Mouse (Mus musculus) thymus, postnatal 0 days (tissue): ENCODE measurements at regions not wholly inside any gene's neighbourhood (a gene's known extent, or its start where the extent isn't known, plus 50 kb on each side); places are given as distances from the start of the nearest gene placed in this dataset.

Experiments
- DNase-seq: peaks from one replicate; pipeline ENCODE4 v3.0.0-alpha.2; 2015; ENCODE audit warnings: low spot score

GRCm38 (mm10) chr15:36380461-36381227 is 626.9 kb downstream of the Zfp706 start:
- no peak for DNase-seq

GRCm38 (mm10) chr15:36378640-36379039 is 628.9 kb downstream of the Zfp706 start:
- no peak for DNase-seq

GRCm38 (mm10) chr15:36376551-36376950 is 631.0 kb downstream of the Zfp706 start:
- no peak for DNase-seq

- no peak for DNase-seq
Measured at GRCm38 (mm10) chr15:36375549-36375885, 632.1 kb downstream of the Zfp706 start.

GRCm38 (mm10) chr15:36374732-36375548 is 632.6 kb downstream of the Zfp706 start:
- peak; percentile 56 for DNase-seq

GRCm38 (mm10) chr15:36373900-36374611 is 633.5 kb downstream of the Zfp706 start:
- no peak for DNase-seq

GRCm38 (mm10) chr15:36373481-36373880 is 634.1 kb downstream of the Zfp706 start:
- DNase-seq = no peak

- no peak for DNase-seq
Measured at GRCm38 (mm10) chr15:36371382-36371781, 636.2 kb downstream of the Zfp706 start.

GRCm38 (mm10) chr15:36370906-36371305 is 636.7 kb downstream of the Zfp706 start:
- no peak for DNase-seq

- DNase-seq = no peak
Measured at GRCm38 (mm10) chr15:36367296-36367695, 640.3 kb downstream of the Zfp706 start.

GRCm38 (mm10) chr15:36364757-36365156 is 642.8 kb downstream of the Zfp706 start:
- no peak for DNase-seq

GRCm38 (mm10) chr15:36364062-36364461 is 643.5 kb downstream of the Zfp706 start:
- no peak for DNase-seq

GRCm38 (mm10) chr15:36362911-36363565 is 644.5 kb downstream of the Zfp706 start:
- DNase-seq = no peak

- no peak for DNase-seq
Measured at GRCm38 (mm10) chr15:36361522-36362148, 645.9 kb downstream of the Zfp706 start.

- DNase-seq = no peak
Measured at GRCm38 (mm10) chr15:36360694-36361521, 646.7 kb downstream of the Zfp706 start.

- DNase-seq = no peak
Measured at GRCm38 (mm10) chr15:36355851-36356250, 651.7 kb downstream of the Zfp706 start.

- no peak for DNase-seq
Measured at GRCm38 (mm10) chr15:36354545-36354944, 653.0 kb downstream of the Zfp706 start.

- no peak for DNase-seq
Measured at GRCm38 (mm10) chr15:36353793-36354192, 653.8 kb downstream of the Zfp706 start.

- DNase-seq = no peak
Measured at GRCm38 (mm10) chr15:36352929-36353328, 654.6 kb downstream of the Zfp706 start.

- no peak for DNase-seq
Measured at GRCm38 (mm10) chr15:36351693-36352092, 655.9 kb downstream of the Zfp706 start.
